Mouse (Mus musculus) cortical plate, adult 2 months (tissue): Measurements from ENCODE around the gene Sez6.

Source experiments
- CTCF ChIP-seq: fragments of 200-500 bp; IDR thresholded peaks from 2 replicates; pipeline ENCODE4 v1.5.1; 2011; ENCODE audit warnings: mild to moderate bottlenecking, control low read depth, low read length; ENCODE audit not compliant: insufficient read depth; ENCODE audit errors: extremely low read depth
- POLR2A ChIP-seq: fragments of 200-500 bp; IDR thresholded peaks from 2 replicates; pipeline ENCODE4 v1.6.1; 2011; ENCODE audit warnings: mild to moderate bottlenecking, low read length, control low read depth; ENCODE audit not compliant: insufficient read depth; ENCODE audit errors: extremely low read depth

- TF ChIP-seq POLR2A = 0 out of 2 replicates have a peak, but pooled peaks have one; percentile 6
- no peak for TF ChIP-seq CTCF
These were observed 52.8 kb downstream of the Sez6 start for GRCm38 (mm10) chr11:77983191-77983936.
